Mouse (Mus musculus) embryo, embryonic 10.5 days (tissue): Measurements from ENCODE around the gene Klf2.

ENCODE experiments used
- DNase-seq: peaks from one replicate; pipeline ENCODE4 v3.0.0-alpha.2; 2015; ENCODE audit warnings: low spot score

Gene Klf2

GRCm38 (mm10) chr8:72333429-72334143 lies 14.8 kb downstream of the Klf2 start:
- no peak for DNase-seq

GRCm38 (mm10) chr8:72334144-72334641 lies 15.4 kb downstream of the Klf2 start:
- DNase-seq = no peak

- no peak for DNase-seq
Measured at GRCm38 (mm10) chr8:72336273-72336672, 17.4 kb downstream of the Klf2 start.

- no peak for DNase-seq
Measured at GRCm38 (mm10) chr8:72337034-72337433, 18.2 kb downstream of the Klf2 start.

GRCm38 (mm10) chr8:72342556-72343300 lies 23.9 kb downstream of the Klf2 start:
- DNase-seq = no peak

GRCm38 (mm10) chr8:72343725-72344124 lies 24.9 kb downstream of the Klf2 start:
- DNase-seq = no peak

GRCm38 (mm10) chr8:72347553-72347952 lies 28.7 kb downstream of the Klf2 start:
- DNase-seq = no peak

GRCm38 (mm10) chr8:72348114-72348513 lies 29.3 kb downstream of the Klf2 start:
- no peak for DNase-seq

GRCm38 (mm10) chr8:72348956-72349355 lies 30.1 kb downstream of the Klf2 start:
- no peak for DNase-seq

GRCm38 (mm10) chr8:72349838-72350237 lies 31.0 kb downstream of the Klf2 start:
- DNase-seq = no peak

- DNase-seq = no peak
Measured at GRCm38 (mm10) chr8:72350727-72351126, 31.9 kb downstream of the Klf2 start.

GRCm38 (mm10) chr8:72351405-72352005 lies 32.7 kb downstream of the Klf2 start:
- DNase-seq = no peak

- no peak for DNase-seq
Measured at GRCm38 (mm10) chr8:72352951-72353699, 34.3 kb downstream of the Klf2 start.

GRCm38 (mm10) chr8:72353700-72354045 lies 34.8 kb downstream of the Klf2 start:
- no peak for DNase-seq

- DNase-seq = no peak
Measured at GRCm38 (mm10) chr8:72354272-72354671, 35.4 kb downstream of the Klf2 start.

GRCm38 (mm10) chr8:72356593-72356992 lies 37.8 kb downstream of the Klf2 start:
- DNase-seq = no peak

- no peak for DNase-seq
Measured at GRCm38 (mm10) chr8:72360162-72360561, 41.3 kb downstream of the Klf2 start.

- no peak for DNase-seq
Measured at GRCm38 (mm10) chr8:72362754-72363153, 43.9 kb downstream of the Klf2 start.

- DNase-seq = no peak
Measured at GRCm38 (mm10) chr8:72363457-72363856, 44.6 kb downstream of the Klf2 start.

- DNase-seq = no peak
Measured at GRCm38 (mm10) chr8:72365016-72365415, 46.2 kb downstream of the Klf2 start.

- peak; percentile 70 for DNase-seq
Measured at GRCm38 (mm10) chr8:72365826-72366225, 47.0 kb downstream of the Klf2 start.

GRCm38 (mm10) chr8:72366435-72366834 lies 47.6 kb downstream of the Klf2 start:
- DNase-seq = no peak
